Mouse (Mus musculus) forelimb bud, embryonic 11.5 days (tissue): Measurements from ENCODE around the gene Pde6d.

Source experiments
- DNase-seq: peaks from one replicate; pipeline ENCODE4 v3.0.0-alpha.2; 2012; ENCODE audit warnings: low read depth, low spot score

Gene Pde6d

GRCm38 (mm10) chr1:86503906-86504696 lies 78.3 kb downstream of the Pde6d start:
- peak; percentile 95 for DNase-seq

DNA sequence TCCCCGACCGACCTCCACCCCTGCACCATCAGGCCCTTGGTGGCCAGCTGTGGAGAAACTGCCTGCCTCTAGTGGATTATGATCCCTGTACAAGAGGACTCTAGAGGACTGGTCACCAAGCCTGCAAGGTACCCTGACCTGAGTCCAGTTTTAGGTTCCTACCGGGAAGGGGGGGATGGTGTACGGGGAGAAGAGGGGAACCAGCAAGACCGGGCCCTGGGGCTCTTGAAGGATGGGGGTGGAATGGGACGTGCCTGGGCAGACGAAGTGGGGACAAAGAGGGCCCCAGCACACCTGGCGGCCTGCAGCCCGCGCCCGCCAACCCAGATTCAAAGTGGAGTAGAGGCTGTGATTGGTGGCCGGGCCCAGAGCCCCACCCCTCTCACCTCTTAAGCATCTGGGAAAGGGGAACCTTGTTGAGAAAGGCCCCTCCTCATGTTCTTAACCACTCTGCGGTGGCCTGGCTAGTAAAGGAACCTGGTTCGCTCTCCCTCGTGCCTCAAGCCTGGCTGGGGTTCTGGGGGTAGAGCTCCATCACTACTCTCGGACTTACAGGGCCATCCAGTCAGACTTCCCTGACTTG lies 79.2 kb downstream of the Pde6d start:
- DNase-seq: peak; percentile 89

DNA sequence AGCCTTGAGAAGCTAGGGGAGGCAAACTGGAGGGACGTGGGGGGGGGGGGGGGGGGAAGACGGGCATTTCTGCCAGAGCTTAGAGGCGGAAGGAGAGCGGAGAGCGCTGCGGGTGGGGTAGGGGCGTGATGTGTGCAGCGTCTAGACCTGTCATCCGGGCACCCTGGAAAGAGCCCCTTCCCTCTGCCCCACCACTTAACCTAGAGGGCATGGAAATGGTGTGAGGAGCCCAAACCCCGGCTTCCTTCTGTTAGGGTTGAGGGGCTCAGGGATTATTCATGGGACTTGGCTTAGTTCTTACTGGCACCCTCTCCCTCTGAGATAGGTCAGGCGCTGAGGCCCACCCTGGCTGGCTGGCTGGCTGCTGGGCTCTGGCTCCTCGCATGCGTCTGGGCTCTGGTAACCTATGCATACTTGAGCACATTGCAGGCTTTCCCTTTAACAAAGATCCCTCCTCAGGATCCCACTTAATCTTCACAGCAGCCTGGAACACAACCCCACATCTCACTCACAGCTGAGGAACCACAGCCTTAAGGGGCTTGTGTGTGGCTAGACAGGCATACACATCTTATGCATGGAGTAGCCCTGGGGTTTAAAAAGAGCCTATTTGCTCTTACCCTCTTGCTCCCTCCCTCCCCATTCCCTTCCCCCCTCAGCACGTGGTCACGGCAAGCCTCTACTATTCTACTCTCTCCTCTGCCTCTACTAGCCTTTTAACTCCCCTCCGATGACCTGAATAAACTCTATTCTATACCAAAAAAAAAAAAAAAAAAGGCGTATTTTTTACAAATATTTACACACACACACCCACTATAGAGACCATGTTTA lies 80.0 kb downstream of the Pde6d start:
- no peak for DNase-seq

DNA sequence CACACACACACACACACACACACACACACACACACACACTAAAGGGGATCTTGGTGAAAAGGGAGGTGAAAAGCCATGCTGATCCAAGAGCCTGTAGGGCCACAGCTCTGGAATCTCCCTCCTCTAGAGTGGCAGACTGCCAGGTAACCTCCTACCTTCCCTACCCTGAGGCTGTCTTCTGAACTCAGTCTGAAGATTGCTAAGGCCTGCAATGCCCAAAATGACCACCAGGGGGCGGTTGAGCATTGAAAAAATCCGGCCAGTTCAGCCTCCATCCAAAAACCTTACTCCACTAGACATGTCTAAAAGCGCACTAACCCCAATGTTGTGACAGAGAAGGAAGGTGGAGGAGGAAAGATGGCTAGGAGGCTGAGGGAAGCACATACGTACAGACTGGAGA lies 80.9 kb downstream of the Pde6d start:
- peak; percentile 94 for DNase-seq

DNA sequence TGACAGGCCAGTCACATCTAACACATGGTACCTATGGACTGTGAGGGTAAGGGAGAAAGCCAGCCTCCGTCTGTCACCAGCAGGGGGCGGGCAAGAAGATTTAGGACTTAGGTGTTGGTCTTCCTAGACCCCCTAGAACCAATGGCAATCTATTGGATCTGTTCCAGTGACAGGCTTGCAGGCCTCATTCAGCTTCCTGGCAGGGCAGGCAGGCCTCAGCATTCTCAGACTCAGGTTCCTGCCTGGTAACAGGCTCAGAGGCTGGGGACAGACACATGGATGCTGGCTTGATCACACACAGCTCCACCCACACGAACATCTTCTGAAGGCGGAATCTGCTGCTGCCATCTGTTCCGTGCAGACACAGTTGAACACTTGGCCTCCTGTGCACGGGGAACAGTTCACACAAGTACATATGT lies 81.3 kb downstream of the Pde6d start:
- DNase-seq: peak; percentile 70

DNA sequence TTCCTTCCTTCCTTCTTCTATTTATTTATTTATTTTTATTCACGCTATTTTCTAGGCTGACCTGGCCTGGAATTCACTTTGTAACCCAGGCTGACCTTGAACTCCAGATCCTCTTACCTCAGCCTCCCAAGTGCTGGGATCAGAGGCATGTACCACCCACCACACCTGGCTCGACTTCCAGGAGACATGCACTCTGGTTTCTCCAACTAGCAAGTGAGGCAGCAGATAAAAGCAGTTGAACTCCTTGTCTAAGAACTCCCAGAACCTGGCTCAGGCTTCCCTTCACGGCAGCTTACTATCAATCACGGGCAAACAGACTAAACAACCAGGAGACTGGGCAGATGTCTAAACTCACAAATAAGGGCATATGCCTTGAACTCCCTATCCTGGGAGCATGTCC lies 81.7 kb downstream of the Pde6d start:
- no peak for DNase-seq

- DNase-seq: no peak
Measured at GRCm38 (mm10) chr1:86499903-86500302, 82.5 kb downstream of the Pde6d start.

GRCm38 (mm10) chr1:86498611-86499010 lies 83.8 kb downstream of the Pde6d start:
- DNase-seq: no peak

- no peak for DNase-seq
Measured at GRCm38 (mm10) chr1:86497986-86498385, 84.4 kb downstream of the Pde6d start.

DNA sequence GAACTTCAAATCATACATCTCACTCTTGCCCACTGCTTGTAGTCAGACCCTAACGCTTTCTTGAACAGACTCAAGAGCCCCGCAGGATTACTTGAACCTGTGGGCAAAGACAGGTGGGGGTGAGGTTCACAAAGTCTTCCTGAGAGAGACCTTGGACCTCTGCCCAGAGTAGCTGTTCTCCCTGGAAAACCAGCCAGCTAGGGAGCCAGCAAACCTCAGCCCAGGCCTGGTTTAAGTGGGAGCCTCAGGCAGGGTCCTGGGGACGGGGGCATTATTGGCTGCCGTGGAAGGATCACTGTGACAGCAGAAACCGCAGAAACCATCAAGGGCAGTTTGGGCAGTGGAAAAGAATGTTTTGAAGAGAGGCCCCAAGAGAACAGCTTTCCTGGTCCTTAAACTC lies 85.1 kb downstream of the Pde6d start:
- no peak for DNase-seq

DNA sequence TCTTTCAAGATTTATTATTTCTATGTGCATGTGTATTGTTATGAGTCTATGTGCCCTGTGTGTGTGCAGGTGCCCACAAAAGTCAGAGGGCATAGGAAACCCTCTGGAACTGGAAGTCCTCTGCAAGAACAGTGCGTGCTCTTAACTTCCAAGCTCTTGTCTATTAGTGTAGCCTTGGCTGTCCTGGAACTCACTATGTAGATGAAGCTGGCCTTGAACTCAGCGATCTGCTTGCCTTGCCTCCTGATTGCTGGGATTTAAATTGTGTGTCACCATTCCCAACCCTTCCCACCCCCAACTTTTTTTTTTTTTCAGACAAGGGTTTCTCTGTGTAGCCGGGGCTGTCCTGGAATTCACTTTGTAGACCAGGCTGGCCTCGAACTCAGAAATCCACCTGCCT lies 86.1 kb downstream of the Pde6d start:
- DNase-seq: no peak

- no peak for DNase-seq
Measured at GRCm38 (mm10) chr1:86493783-86494182, 88.6 kb downstream of the Pde6d start.
